15 mouse cellular contexts compared by ENCODE assay signal in the genomic region with DNA sequence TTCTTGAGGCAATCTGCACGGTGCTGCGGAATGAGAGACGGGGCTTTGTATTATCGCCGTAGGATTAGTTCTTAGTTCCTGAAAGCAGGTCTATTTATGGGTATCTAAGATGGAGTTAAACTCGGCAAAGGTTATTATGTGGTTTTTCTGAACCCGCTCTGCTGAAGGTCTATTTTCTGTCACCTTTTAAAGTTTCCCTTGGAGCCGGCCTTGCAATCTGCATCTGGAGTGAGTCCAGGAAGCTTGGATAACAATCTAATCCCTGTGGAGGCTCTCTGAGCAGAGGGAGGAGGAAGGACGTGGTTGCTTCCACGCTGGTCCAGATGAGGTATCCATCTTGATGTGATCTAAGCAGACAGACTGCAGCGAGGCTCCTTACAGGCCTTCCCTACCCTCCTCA. TPM values are rescaled to one million over a fixed set of nuclear protein-coding genes. Genes with fewer than 3 reads are reported as not detected.
DNase-seq lines count a peak whose midpoint lies in the region; ATAC-seq and TF ChIP-seq lines count a peak whose summit lies in the region.
"Had no signal": no experiment of that assay in that cellular context is flagged by ENCODE, and none has a peak within 500 bp of the region (broad histone marks: within the 10 kb centered on the region; RNA-seq: fewer than 3 reads in every experiment).

No protein-coding gene starts in this region.

- peaks cover 58% of the 10 kb centered on the region for H3K27me3 ChIP-seq in kidney, embryonic 15.5 days
- peaks cover 18% of the 10 kb centered on the region for H3K27me3 ChIP-seq in limb, embryonic 15.5 days

- intact Hi-C loops in left cerebral cortex, adult 2 months (cut with DNase I) = loop anchor here (5.0 kb wide), 2 partner anchors 115 to 250 kb away; no protein-coding TSS in a partner anchor

- DNase-seq in cerebellum, postnatal 10 days = peak; percentile 48 to 51
- DNase-seq in cerebellum, adult 9-10 months = no peak
- no peak for DNase-seq in kidney, postnatal 25 days
- peak; percentile 60 for DNase-seq in retina, embryonic 14.5 days (ENCODE audit: low spot score)
- DNase-seq in thymus, postnatal 25 days = no peak
- DNase-seq in left cerebral cortex, adult 2 months (ENCODE audit: extremely low spot score in 1 of 2, low spot score in 2 of 2) = no peak
- DNase-seq: cerebellum, adult 9-11 months; gastrocnemius, postnatal 25 days; kidney, adult 18-20 months; lung, postnatal 36 days had no signal

- no peak overlapping the region for H3K27ac ChIP-seq in kidney, embryonic 15.5 days
- H3K27ac ChIP-seq in limb, embryonic 15.5 days = no peak overlapping the region
- no peak overlapping the region for H3K27ac ChIP-seq in left cerebral cortex, adult 2 months
- H3K27ac ChIP-seq: heart, embryonic 13.5 days; liver, embryonic 15.5 days had no signal

- no peak for TF ChIP-seq CTCF in left cerebral cortex, adult 2 months (IDR thresholded peaks at IDR 0.05)

- H3K4me2 ChIP-seq in kidney, embryonic 15.5 days = 0 out of 2 replicates have a peak overlapping the region, but pooled peaks have one; percentile 14
- peak overlapping the region; percentile 17 for H3K4me2 ChIP-seq in limb, embryonic 15.5 days
- H3K4me2 ChIP-seq: heart, embryonic 13.5 days; liver, embryonic 15.5 days had no signal

- no peak overlapping the region for H3K9ac ChIP-seq in kidney, embryonic 15.5 days
- no peak overlapping the region for H3K9ac ChIP-seq in limb, embryonic 15.5 days
- H3K9ac ChIP-seq: heart, embryonic 13.5 days; liver, embryonic 15.5 days had no signal

- 49% methylated on average over 11 of the region's 11 CpGs for WGBS in kidney, embryonic 15.5 days
- 22% methylated on average over 11 of the region's 11 CpGs for WGBS in limb, embryonic 15.5 days

- no peaks in the 10 kb centered on the region for H3K9me3 ChIP-seq in kidney, embryonic 15.5 days (replicated peaks)
- no peaks in the 10 kb centered on the region for H3K9me3 ChIP-seq in limb, embryonic 15.5 days
- H3K9me3 ChIP-seq: heart, embryonic 13.5 days; liver, embryonic 15.5 days had no signal

- H3K4me1 ChIP-seq in kidney, embryonic 15.5 days = no peaks in the 10 kb centered on the region
- H3K4me1 ChIP-seq in limb, embryonic 15.5 days = peaks cover 9% of the 10 kb centered on the region; the same call in 1 of the 2 replicates
- H3K4me1 ChIP-seq: liver, embryonic 15.5 days had no signal

- no peak overlapping the region for H3K4me3 ChIP-seq in kidney, embryonic 15.5 days (replicated peaks)
- no peak overlapping the region for H3K4me3 ChIP-seq in limb, embryonic 15.5 days
- H3K4me3 ChIP-seq in left cerebral cortex, adult 2 months = no peak overlapping the region
- H3K4me3 ChIP-seq: heart, embryonic 13.5 days; liver, embryonic 15.5 days; myocyte had no signal

- no peak for ATAC-seq in kidney, embryonic 15.5 days (replicated peaks; ENCODE audit: low FRiP score)
- ATAC-seq in limb, embryonic 15.5 days (ENCODE audit: insufficient number of reproducible peaks, low FRiP score, low TSS enrichment, low read depth) = no peak

- H3K36me3 ChIP-seq in kidney, embryonic 15.5 days = no peaks in the 10 kb centered on the region
- no peaks in the 10 kb centered on the region for H3K36me3 ChIP-seq in limb, embryonic 15.5 days
- H3K36me3 ChIP-seq: heart, embryonic 13.5 days; liver, embryonic 15.5 days had no signal

RNA-seq across cellular contexts. Expression of a gene that starts 53.8 kb away (rescaled TPM):
- polyA plus RNA-seq in kidney, embryonic 15.5 days (2015; fragmentation: Nextera tagmentation; extraction: Ambion mirVana) = 567 and 614 TPM in 2 replicates
- polyA plus RNA-seq in limb, embryonic 15.5 days (2015; fragmentation: Nextera tagmentation; extraction: Ambion mirVana) = 1,913 and 2,040 TPM in 2 replicates
- 10 to 100 TPM; 13.4 to 14.8 TPM for total RNA-seq in left cerebral cortex, adult 2 months (2021)

Comparison
In these comparisons a context has a peak if more than half of its experiments do, and no peak if none do; other contexts are left out.
1. DNase-seq: peak in cerebellum, postnatal 10 days (2 of 2) and retina, embryonic 14.5 days (single experiment); none in cerebellum, adult 9-10 months (single experiment), kidney, postnatal 25 days (0 of 2), thymus, postnatal 25 days (single experiment) and left cerebral cortex, adult 2 months (0 of 2).